Mouse (Mus musculus): ENCODE measurements around the gene Gm48552.

The Gm48552 gene

GRCm38 (mm10) chr10:81360721-81361120 lies 28.1 kb upstream of the Gm48552 start:
- no peak for DNase-seq (ENCODE audit: low read depth, low spot score)

GRCm38 (mm10) chr10:81362336-81362949 lies 26.4 kb upstream of the Gm48552 start:
- DNase-seq (ENCODE audit: low read depth, low spot score), result no peak

DNA sequence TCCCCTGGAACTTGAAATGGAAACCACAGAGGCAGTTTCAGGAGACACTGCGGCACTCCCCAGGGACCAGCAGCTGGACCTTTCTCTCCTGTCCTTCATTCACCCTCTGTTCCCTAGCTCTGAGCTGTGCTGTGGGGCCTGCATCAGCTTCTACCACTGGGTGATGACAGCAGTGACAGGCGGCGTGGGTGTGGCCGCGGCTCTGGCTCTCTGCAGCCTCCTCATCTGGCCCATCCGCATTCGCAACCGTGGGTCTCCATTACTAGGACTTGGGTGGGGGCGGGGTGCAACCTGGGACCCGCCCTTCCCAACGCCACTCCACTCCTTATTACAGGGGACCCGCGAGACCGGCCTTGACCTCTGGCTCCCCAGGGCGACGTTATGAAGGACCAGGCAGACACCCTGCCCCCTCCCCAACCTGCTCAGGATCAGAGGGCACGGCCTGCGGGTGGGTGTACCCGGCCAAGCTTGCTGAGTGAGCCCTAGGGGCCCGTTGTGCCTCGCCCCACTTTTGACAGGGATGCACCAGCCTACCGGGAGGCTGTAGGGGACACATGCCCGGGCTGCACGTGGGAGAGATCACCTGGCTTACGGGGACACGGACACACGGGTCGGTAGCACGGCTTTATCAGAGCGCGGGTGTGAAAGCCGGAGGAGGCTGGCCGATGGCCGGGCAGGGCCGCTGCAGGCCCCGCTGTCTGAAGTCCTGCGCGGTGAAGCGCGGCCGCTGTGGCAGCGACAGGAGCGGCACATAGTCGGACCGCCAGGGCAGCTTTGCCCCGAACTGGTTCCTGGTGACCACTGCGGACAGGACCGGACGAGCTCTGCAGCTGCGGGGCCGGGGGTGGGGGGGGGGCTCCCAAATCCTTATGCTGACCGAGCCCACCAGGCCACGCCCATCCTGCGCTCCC lies 25.1 kb upstream of the Gm48552 start:
- no peak for DNase-seq (ENCODE audit: low read depth, low spot score)

DNA sequence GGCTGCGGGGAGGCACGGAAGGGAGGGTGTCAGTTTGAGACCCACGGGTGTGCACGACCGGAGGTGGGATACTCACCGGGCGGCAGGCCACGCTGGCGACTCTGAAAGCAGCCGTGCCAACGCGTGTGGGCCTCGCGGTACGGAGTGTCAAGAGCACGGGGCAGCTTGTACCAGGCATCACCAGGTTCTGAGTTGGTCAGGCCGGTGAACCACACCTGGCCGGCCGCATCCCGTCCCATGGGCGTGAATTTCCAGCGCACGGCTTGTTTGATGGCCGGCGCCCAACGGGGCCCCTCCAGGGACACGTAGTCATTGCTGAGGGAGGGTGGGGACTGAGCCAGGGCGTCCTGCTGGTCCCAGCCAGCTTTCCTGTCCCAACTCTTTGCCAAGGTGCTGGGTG lies 24.1 kb upstream of the Gm48552 start:
- DNase-seq (ENCODE audit: low read depth, low spot score), result no peak

DNA sequence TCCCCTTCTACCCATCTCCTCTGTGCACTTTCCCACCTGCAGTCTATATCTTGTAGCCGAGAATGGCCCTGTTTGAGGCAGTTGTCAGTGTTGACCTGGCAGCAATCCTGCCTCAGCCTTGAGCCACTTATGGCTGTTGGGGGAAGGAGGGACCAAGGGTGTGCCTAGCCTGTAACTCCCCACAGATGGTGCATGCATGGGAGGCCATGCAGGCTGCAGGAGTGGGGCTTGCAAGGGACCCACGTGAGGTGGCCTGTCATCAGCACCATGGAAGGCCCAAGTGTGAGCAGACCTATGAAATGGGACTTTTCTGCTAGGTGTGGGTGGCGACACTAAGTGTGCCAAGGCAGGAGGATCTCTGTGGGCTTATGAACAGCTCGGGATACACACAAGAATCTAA lies 23.7 kb upstream of the Gm48552 start:
- DNase-seq (ENCODE audit: low read depth, low spot score), result peak; percentile 52

DNA sequence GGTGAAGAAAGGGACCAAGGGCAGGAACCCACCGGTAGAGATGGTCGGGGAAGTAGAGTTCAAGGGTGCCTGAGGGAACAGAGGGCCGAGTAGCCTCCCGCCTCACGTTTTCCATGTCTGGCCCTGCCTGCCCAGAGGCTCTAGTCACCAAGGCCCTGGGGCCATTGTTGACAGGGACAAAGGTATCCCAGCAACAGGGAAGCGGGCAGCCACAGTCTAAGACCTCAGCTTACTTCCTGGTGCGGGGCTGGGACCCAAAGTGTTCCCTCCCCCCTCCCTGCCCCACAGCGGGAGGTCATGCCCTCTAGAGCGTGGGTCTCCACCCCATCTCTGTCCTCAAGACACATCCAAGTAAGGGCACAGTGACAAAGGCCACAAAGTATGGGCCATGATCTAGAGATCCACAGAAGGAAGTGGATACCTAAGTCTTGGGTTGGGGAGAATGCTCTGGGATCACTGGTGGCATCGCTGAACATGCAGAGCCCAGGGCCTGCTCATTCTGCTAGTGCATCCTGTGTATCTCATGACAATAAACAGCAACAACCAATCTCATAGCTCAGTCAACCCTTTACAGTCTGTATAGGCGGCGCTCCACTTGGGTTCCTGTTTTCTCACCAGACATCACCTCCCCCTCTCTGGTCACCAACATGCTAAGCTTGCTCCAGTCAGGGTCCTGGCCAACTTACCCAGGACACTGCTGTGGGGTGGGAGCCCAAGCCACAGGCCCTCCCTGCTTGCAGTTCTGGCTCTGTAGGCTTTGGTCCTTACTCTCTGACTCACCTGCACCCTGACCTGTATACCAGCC lies 22.9 kb upstream of the Gm48552 start, which contains the start of gene 4930404N11Rik:
4930404N11Rik (minus strand) TSS at position 145 of the 805 bp plus-strand sequence.
- DNase-seq (ENCODE audit: low read depth, low spot score), result no peak

DNA sequence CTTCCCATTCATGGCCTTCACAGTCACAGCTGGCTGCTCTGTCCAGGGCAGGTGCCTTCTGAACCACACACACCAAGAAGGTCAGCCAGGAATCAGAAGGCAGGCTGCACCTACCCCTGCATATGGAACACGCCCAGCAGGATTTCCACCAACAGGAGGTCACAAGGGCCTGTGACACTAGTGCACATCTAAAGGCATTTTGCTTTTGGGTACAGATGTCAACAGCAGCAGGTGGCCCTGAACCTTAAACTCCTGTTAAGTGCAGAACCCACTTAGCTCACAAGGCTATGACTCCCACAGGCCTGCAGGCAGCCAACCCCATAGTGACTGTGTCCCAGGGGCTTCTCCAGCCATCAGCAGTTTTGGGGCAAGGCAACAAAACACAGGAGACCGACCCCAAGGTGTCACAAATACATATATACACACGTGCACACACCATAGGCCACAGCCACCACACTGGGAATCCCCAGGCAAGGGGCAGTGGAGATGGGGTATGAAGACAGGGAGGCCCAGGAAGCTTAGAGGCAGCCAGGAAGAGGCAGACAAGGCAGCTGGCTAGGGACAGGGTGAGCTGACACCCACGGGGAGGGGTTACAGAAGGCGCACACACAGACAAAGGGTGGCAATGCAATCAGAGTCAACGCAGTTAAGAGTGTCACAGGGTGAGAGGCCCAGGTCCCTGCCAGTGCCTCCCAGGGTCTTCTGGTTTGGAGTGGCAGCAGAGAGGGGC lies 22.2 kb upstream of the Gm48552 start:
- DNase-seq (ENCODE audit: low read depth, low spot score), result no peak

- no peak for DNase-seq (ENCODE audit: low read depth, low spot score)
Measured at GRCm38 (mm10) chr10:81367207-81367495, 21.7 kb upstream of the Gm48552 start.

DNA sequence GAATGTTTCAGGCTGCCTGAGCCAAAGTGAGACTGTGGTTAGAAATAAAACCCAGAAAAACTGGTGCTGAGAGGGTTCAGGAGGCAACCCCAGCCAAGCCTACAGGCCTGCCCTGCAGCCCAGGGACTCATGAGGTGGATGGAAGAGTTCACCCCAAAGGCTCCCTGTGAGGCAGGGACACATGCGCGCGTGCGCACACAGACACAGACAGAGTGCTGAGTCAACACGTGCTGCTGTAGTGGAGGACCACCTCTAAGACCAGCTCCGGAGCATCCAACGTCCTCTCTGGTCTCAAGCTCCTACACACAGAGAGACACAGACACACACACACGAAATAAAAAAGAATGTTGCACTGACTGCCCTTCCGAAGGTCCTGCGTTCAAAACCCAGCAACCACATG lies 13.5 kb upstream of the Gm48552 start:
- DNase-seq (ENCODE audit: low read depth, low spot score), result no peak

DNA sequence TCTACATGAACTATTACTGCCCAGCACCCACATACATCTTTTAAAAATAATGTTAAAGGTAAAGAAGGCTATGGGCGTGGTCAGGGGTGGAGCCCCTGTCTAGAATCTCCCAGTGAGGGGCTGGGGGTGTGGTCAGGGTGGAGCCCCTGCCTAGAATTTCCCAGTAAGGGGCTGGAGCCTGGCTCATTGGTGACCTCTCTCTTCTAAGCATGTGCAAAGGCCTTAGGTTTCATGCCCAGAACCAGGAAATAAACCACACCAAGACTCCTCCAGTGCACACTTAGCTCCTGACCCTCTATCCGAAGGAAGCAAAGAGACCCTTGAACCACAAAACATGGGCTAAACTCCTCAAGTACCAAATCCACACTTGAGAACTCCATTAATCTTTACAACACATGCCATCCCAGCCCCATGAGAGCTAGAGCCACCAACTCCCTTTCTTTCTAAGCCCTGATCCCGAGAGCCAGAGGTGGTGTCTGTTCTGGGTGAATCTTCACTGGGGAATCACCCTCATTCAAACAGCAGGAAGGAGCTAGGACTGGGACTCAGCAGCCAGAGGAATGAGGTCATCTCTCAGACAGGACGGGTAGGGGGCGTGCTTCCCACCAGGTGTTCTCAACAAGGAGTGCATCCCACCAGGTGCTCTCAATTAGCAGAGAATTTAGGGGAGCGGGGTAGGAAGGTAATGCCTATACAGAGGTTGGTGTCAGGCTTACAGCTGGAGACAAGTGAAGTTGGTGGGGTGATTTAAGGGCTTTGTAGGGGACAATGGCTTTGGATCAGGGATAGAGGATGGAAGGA lies 12.0 kb upstream of the Gm48552 start:
- DNase-seq (ENCODE audit: low read depth, low spot score), result no peak

- DNase-seq (ENCODE audit: low read depth, low spot score), result no peak
Measured at GRCm38 (mm10) chr10:81377362-81377664, 11.5 kb upstream of the Gm48552 start.

DNA sequence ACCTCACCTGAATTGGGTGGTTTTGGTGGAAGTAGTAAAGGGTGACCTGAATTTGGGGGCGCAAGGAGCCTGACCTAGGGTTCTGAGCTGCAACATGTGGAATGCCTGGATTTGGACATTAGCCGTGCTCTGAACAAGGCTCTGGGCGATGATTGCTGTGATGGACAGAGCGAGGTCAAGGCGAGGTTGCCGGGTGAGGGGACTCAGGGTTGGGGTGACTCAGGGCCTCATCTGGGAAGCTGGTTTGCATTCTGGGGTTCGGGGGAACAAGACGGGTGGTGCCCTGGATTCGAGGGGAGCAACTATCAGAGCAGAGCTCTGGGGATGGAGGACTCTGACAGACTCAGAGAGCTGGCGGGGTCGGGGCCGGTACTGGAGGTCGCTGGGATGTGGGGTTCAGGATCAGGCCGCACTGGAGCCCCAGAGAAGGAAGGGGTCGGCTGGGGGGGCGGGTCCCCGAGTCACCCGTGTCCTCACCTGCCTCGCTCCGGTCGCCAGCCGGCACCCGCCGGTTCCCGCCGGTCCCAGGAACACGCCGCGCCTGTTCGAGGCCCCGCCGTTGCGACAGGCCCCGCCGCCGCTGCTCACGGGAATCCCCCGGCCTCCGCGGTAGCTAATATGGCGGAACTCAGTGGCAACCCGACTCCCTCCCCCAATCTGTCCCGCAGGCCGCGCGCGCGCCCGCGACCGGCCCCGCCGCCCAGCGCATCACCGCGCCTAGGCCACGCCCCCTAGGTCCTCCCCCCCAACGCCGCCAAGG lies 10.8 kb upstream of the Gm48552 start, which contains the start of gene Fzr1:
Fzr1 (minus strand) TSS at position 724 of the 760 bp plus-strand sequence.
- DNase-seq (ENCODE audit: low read depth, low spot score), result no peak

GRCm38 (mm10) chr10:81378553-81379182 lies 10.1 kb upstream of the Gm48552 start:
- peak; percentile 99 for DNase-seq (ENCODE audit: low read depth, low spot score)

GRCm38 (mm10) chr10:81379183-81379553 lies 9.6 kb upstream of the Gm48552 start:
- no peak for DNase-seq (ENCODE audit: low read depth, low spot score)

DNA sequence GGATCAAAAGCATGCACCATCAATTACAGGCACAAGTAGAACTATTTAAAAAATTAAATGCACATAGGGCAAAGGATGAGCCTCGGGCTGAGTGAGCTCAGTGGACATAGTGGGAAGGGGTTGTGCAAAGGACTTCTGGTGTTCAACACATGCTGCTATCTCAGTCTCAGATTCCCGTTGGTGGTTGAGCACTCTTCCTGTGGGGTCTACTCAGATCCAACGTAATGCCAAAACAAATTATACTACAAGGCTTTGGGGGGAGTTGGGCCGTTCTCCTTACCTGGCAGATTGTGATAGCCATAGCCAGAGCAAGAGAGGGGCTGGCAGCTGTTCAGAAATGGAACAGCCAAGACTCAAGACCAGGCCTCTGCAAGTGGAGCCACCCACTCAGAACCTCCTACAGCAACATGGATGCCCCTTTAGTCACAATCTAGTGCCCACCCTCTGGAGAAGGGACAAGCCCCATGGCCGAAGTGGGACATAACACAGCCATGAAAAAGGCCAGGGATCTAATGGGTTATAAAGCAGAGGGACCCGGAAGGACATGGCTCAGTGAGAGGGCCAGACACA lies 8.9 kb upstream of the Gm48552 start:
- DNase-seq (ENCODE audit: low read depth, low spot score), result no peak

DNA sequence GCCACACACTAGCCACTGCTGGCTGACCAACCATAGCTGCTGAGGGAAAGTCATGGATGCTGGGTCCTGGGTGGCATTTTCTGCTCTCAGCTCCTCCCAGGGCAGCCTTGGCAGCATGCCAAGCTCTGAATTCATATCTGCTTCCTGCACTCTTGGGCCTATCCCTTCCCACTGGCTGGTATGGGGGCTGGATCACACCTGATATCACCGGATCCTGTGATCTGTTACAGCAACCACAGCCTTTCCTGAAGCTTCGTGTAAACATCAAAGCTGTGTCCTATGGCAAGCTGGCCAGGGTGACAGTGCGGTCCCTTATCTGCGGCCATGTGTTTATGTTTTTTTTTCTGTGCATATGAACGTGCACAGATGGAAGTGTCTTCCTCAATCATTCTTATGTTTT lies 6.8 kb upstream of the Gm48552 start:
- no peak for DNase-seq (ENCODE audit: low read depth, low spot score)

DNA sequence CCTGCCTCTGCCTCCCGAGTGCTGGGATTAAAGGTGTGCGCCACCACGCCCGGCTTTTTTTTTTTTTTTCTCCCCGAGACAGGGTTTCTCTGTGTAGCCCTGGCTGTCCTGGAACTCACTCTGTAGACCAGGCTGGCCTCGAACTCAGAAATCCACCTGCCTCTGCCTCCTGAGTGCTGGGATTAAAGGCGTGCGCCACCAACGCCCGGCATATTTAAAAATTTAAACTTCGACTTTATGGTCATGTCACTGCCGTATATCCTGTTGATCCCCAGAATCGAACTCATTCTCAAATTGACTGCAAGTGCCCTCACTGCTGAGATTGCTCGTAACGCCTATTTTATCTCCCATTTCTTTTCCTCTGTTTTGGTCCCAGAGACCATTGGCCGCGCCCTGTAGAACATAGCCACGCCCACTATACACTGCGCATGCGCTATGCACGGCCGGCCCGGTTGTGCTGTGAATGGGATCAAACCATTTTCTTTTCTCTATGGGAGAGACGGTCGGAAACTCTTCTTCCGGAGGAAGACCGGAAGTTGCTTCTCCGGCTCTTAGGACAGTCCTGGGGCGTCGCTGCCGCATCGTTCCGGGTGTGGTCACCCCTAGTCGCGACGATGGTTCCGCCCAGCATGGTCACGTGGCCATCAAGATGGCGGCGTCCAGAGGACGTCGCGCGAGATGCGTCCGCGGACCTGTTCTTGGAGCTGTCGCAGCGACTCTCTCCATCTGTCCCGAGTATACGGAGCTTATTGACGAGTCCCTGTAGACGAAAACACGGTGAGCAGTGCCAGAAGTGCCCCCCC lies 4.8 kb upstream of the Gm48552 start, which contains the start of the genes Dohh and Gm48551:
Dohh (plus strand) TSS at position 627 of the 803 bp plus-strand sequence.
Gm48551 (plus strand) TSS at position 665 of the 803 bp plus-strand sequence.
- peak; percentile 99 for DNase-seq (ENCODE audit: low read depth, low spot score)

DNA sequence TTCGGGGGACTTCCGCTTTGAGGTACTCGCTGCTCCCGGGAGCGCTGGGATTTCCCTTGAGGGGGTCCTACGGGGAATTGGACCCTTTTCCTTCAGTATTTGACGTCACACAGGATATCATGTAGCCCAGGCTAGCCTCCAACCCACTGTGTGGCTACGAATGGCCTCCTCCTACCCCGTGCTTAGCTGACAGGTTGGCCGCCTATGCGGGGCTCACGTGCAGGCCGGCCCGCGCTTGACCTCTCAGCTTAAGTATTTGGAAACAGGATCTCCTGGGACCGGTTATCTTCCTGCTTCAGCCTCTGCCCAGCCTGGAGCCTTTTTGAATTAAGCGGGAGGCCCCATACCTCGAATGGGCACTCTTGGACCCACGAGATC lies 4.2 kb upstream of the Gm48552 start:
- no peak for DNase-seq (ENCODE audit: low read depth, low spot score)

All from telencephalon, adult 2 months (tissue).